Mouse (Mus musculus): Measurements from ENCODE around the gene Zfp827.

DNA sequence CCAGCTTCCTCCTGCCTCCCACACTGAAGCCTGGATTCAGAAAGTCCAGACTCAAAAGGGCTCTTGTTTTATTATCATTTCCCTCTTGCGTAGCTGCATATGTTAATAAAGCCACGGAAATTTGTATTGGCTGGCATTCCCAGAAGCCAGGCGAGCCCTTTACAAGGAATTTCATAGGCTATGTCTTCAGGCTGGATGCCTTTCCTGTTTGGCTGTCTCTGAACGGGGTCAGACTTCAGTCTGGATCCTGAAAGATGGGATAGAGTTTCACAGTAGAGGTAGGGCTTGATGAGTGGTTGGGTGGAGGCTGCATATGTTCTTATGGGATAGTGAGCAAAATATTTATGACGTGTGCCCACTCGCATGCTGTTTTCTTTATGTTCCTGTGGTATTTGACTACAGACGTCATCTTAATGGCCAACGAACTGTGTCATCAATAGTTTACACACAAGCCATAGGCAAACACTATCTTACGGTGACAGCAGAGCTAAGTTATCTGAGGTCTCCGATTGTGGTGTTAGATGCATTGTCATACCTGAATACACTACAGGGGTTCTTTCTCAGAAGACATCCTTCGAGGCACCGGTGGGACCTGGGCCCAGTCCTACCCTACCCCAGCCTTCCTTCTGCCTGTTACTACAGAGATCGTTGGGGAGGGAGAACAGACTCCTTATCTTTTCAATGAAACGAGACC is 75.1 kb downstream of the Zfp827 start:
- TF ChIP-seq CTCF (IDR thresholded peaks at IDR 0.05; ENCODE audit: borderline replicate concordance, insufficient read depth, low read length) (no peak), POLR2A (IDR thresholded peaks at IDR 0.05; ENCODE audit: low read depth, low read length) (peak; percentile 25; the same call in 1 of the 2 replicates)

Measured in embryonic fibroblast, embryonic 13.5 days (primary cell).